Mouse (Mus musculus): ENCODE data around the gene Gm9821.

GRCm38 (mm10) chr2:91987542-91987941, 42.0 kb downstream of the Gm9821 start:
- TF ChIP-seq TAL1 (IDR thresholded peaks at IDR 0.05; ENCODE audit: low read length) (no peak), GATA1 (IDR thresholded peaks at IDR 0.05; ENCODE audit: low read length) (no peak)
